Mouse (Mus musculus) liver, adult 2 months (tissue): ENCODE data around the gene Iba57. TPM values are rescaled to one million over a fixed set of nuclear protein-coding genes. Genes with fewer than 3 reads are reported as not detected.

Source experiments
- DNase-seq: peaks from one replicate; pipeline ENCODE4 v3.0.0-alpha.2; 2011; ENCODE audit warnings: low read depth, low spot score; ENCODE audit errors: extremely low read depth
- H3K27ac ChIP-seq: fragments of 200-500 bp; replicated peaks from 2 replicates; pipeline ENCODE4 v1.5.1; 2012; ENCODE audit warnings: low read depth, mild to moderate bottlenecking, control low read depth, inconsistent platforms, low read length; ENCODE audit not compliant: insufficient read depth
- H3K27me3 ChIP-seq: fragments of 200-500 bp; 2 replicates; pipeline ENCODE4 v1.6.1; 2012; ENCODE audit warnings: mild to moderate bottlenecking, moderate library complexity, low read length, inconsistent platforms; ENCODE audit not compliant: control insufficient read depth, insufficient read depth
- H3K36me3 ChIP-seq: fragments of 200-500 bp; 2 replicates; pipeline ENCODE4 v1.6.1; 2012; ENCODE audit warnings: low read length, inconsistent platforms; ENCODE audit not compliant: control insufficient read depth, insufficient read depth
- H3K4me1 ChIP-seq: fragments of 200-500 bp; 2 replicates; pipeline ENCODE4 v1.6.1; 2011; ENCODE audit warnings: low read length; ENCODE audit not compliant: control insufficient read depth, insufficient read depth
- H3K4me3 ChIP-seq: fragments of 200-500 bp; 2 replicates; pipeline ENCODE4 v1.5.1; 2011; ENCODE audit warnings: low read depth, mild to moderate bottlenecking, control low read depth, low read length, moderate library complexity; ENCODE audit not compliant: insufficient read depth
- H3K79me2 ChIP-seq: fragments of 200-500 bp; 2 replicates; pipeline ENCODE4 v1.6.1; 2012; ENCODE audit warnings: inconsistent platforms, mild to moderate bottlenecking, low read length, moderate library complexity; ENCODE audit not compliant: control insufficient read depth, insufficient read depth
- H3K9ac ChIP-seq: fragments of 200-500 bp; 2 replicates; pipeline ENCODE4 v1.6.1; 2012; ENCODE audit warnings: low read depth, mild to moderate bottlenecking, control low read depth, inconsistent platforms, low read length
- CTCF ChIP-seq: fragments of 200-500 bp; IDR thresholded peaks from 2 replicates; pipeline ENCODE4 v1.5.1; 2011; ENCODE audit warnings: low read depth, low read length, control low read depth
- POLR2A ChIP-seq: fragments of 200-500 bp; IDR thresholded peaks from 2 replicates; pipeline ENCODE4 v1.6.1; 2011; ENCODE audit warnings: low read length, control low read depth; ENCODE audit not compliant: insufficient read depth; ENCODE audit errors: extremely low read depth
- WGBS: fragments of 180-500 bp; shearing (Covaris S2); methylation state at CpG from one replicate; pipeline ENCODE4 v1.1.7; 2018; 5-methylcytosine and 5-hydroxymethylcytosine counted together
- polyA plus RNA-seq: library from polyadenylated mRNA; depleted of rRNA; stranded (reverse); fragments of >200 nt; gene quantifications from 2 replicates; pipeline ENCODE4 v1.2.3, GENCODE M21; 2012; rRNA removed
- total RNA-seq: library from RNA; depleted of rRNA; stranded (reverse); fragments of >200 nt; gene quantifications from 2 replicates; pipeline ENCODE4 v1.2.3, GENCODE M21; 2014; rRNA removed

The Iba57 gene
- total and polyA plus RNA-seq, 2 experiments = 5.3 to 7.3 TPM

- no peak for DNase-seq
- Histone ChIP-seq H3K36me3 (no peaks in the 10 kb centered on the region), H3K4me3 (no peak overlapping the region), H3K9ac (no peak overlapping the region), H3K4me1 (no peaks in the 10 kb centered on the region), H3K27me3 (peaks cover 16% of the 10 kb centered on the region), H3K79me2 (no peaks in the 10 kb centered on the region), H3K27ac (no peak overlapping the region)
- 9% methylated on average over 35 of the region's 35 CpGs for WGBS
- no peak for TF ChIP-seq POLR2A
- TF ChIP-seq CTCF = no peak
These were observed 29.1 kb downstream of the Iba57 start for GRCm38 (mm10) chr11:59134373-59134997.

GRCm38 (mm10) chr11:59132065-59132464, 31.5 kb downstream of the Iba57 start:
- no peak overlapping the region for H3K27ac ChIP-seq
- WGBS = 79% methylated on average over 3 of the region's 3 CpGs
- DNase-seq = no peak
- no peaks in the 10 kb centered on the region for H3K36me3 ChIP-seq
- no peak overlapping the region for H3K4me3 ChIP-seq
- H3K9ac ChIP-seq = no peak overlapping the region
- TF ChIP-seq CTCF = no peak
- TF ChIP-seq POLR2A = no peak
- no peaks in the 10 kb centered on the region for H3K79me2 ChIP-seq
- no peaks in the 10 kb centered on the region for H3K4me1 ChIP-seq
- H3K27me3 ChIP-seq = peaks cover 16% of the 10 kb centered on the region

GRCm38 (mm10) chr11:59131348-59131919, 32.1 kb downstream of the Iba57 start:
- no peaks in the 10 kb centered on the region for H3K36me3 ChIP-seq
- DNase-seq = no peak
- no peak overlapping the region for H3K27ac ChIP-seq
- peaks cover 16% of the 10 kb centered on the region for H3K27me3 ChIP-seq
- TF ChIP-seq POLR2A (no peak), CTCF (no peak)
- WGBS = 69% methylated on average over 18 of the region's 18 CpGs
- H3K4me3 ChIP-seq = no peak overlapping the region
- H3K79me2 ChIP-seq = no peaks in the 10 kb centered on the region
- no peak overlapping the region for H3K9ac ChIP-seq
- no peaks in the 10 kb centered on the region for H3K4me1 ChIP-seq

DNA sequence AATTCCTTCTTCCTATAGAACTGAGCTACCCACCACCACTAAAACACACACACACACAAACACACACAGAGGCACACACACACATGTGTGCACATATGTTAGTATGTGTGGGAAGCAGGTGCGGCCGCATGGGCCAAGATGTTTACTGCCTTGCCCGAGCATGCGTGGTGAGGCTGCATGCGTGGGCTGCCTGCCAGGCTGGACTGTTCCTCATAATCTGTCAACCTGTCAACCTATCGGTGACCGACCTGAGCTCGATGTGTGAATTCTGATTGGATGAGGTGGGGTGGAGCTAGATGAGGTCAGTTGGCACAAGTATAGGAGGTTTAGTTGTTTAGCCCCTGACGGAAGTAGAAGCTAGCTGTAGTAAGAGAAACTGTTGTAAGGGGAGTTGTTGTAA, 32.8 kb downstream of the Iba57 start:
- H3K4me1 ChIP-seq = no peaks in the 10 kb centered on the region
- H3K27ac ChIP-seq = no peak overlapping the region
- H3K9ac ChIP-seq = no peak overlapping the region
- DNase-seq = no peak
- H3K4me3 ChIP-seq = no peak overlapping the region
- no peaks in the 10 kb centered on the region for H3K36me3 ChIP-seq
- no peaks in the 10 kb centered on the region for H3K79me2 ChIP-seq
- H3K27me3 ChIP-seq = peaks cover 12% of the 10 kb centered on the region
- 80% methylated on average over 9 of the region's 9 CpGs for WGBS
- TF ChIP-seq POLR2A (no peak), CTCF (no peak)

GRCm38 (mm10) chr11:59105945-59106344, 57.6 kb downstream of the Iba57 start:
- no peak for DNase-seq
- no peak for TF ChIP-seq CTCF
- TF ChIP-seq POLR2A = no peak
- Histone ChIP-seq H3K9ac (no peak overlapping the region), H3K4me1 (no peaks in the 10 kb centered on the region), H3K27me3 (no peaks in the 10 kb centered on the region), H3K79me2 (no peaks in the 10 kb centered on the region), H3K27ac (no peak overlapping the region), H3K36me3 (no peaks in the 10 kb centered on the region), H3K4me3 (no peak overlapping the region)
- WGBS = 93% methylated on average over 5 of the region's 5 CpGs

Other genes with a start within 250 kb of the Iba57 start
- gene Btnl10, start 245.8 kb downstream of the Iba57 start, total RNA-seq = not detected in 2 replicates
- gene Btnl10, start 245.8 kb downstream of the Iba57 start, polyA plus RNA-seq = not detected in 2 replicates
- 63.7 and 78.6 TPM in 2 replicates for gene Rnf187, start 224.8 kb downstream of the Iba57 start, total RNA-seq
- gene Rnf187, start 224.8 kb downstream of the Iba57 start, polyA plus RNA-seq = 122 and 134 TPM in 2 replicates
- 0.37 and 1.1 TPM in 2 replicates for gene Hist3h2ba, start 214.8 kb downstream of the Iba57 start, total RNA-seq
- not detected in 2 replicates for gene Hist3h2ba, start 214.8 kb downstream of the Iba57 start, polyA plus RNA-seq
- 7.8 and 8.1 TPM in 2 replicates for gene Hist3h2a, start 209.1 kb downstream of the Iba57 start, total RNA-seq
- gene Hist3h2a, start 209.1 kb downstream of the Iba57 start, polyA plus RNA-seq = 2.0 and 2.7 TPM in 2 replicates
- under 0.01 TPM in 1 of 2 replicates, not detected in the other for gene Trim17, start 209.1 kb downstream of the Iba57 start, total RNA-seq
- 0.04 TPM in 2 replicates for gene Trim17, start 209.1 kb downstream of the Iba57 start, polyA plus RNA-seq
- 12.4 and 13.4 TPM in 2 replicates for gene Trim11, start 185.6 kb downstream of the Iba57 start, total RNA-seq
- 14.4 and 22.4 TPM in 2 replicates for gene Trim11, start 185.6 kb downstream of the Iba57 start, polyA plus RNA-seq
- 0.07 and 0.83 TPM in 2 replicates for gene Obscn, start 27.3 kb downstream of the Iba57 start, total RNA-seq
- gene Obscn, start 27.3 kb downstream of the Iba57 start, polyA plus RNA-seq = 0.02 and 0.07 TPM in 2 replicates
- gene Gjc2, start 19.5 kb upstream of the Iba57 start, total RNA-seq = 0.40 and 0.46 TPM in 2 replicates
- 0.66 and 0.76 TPM in 2 replicates for gene Gjc2, start 19.5 kb upstream of the Iba57 start, polyA plus RNA-seq
- 46.2 and 48.3 TPM in 2 replicates for gene Guk1, start 28.5 kb upstream of the Iba57 start, total RNA-seq
- gene Guk1, start 28.5 kb upstream of the Iba57 start, polyA plus RNA-seq = 48.7 and 69.7 TPM in 2 replicates
- gene Mrpl55, start 38.7 kb upstream of the Iba57 start, total RNA-seq = 25.1 and 28.1 TPM in 2 replicates
- 26.2 and 37.7 TPM in 2 replicates for gene Mrpl55, start 38.7 kb upstream of the Iba57 start, polyA plus RNA-seq
- gene 2310033P09Rik, start 44.6 kb upstream of the Iba57 start, total RNA-seq = 2.6 and 3.2 TPM in 2 replicates
- 8.5 and 9.2 TPM in 2 replicates for gene 2310033P09Rik, start 44.6 kb upstream of the Iba57 start, polyA plus RNA-seq
- gene Arf1, start 64.5 kb upstream of the Iba57 start, total RNA-seq = 194 and 214 TPM in 2 replicates
- gene Arf1, start 64.5 kb upstream of the Iba57 start, polyA plus RNA-seq = 319 and 336 TPM in 2 replicates
- gene Wnt3a, start 127.0 kb upstream of the Iba57 start, total RNA-seq = not detected in 2 replicates
- not detected in 2 replicates for gene Wnt3a, start 127.0 kb upstream of the Iba57 start, polyA plus RNA-seq
- gene Wnt9a, start 143.2 kb upstream of the Iba57 start, total RNA-seq = 0.13 and 0.37 TPM in 2 replicates
- 0.46 TPM in 2 replicates for gene Wnt9a, start 143.2 kb upstream of the Iba57 start, polyA plus RNA-seq
- not detected in 2 replicates for gene Prss38, start 211.9 kb upstream of the Iba57 start, total RNA-seq
- not detected in 2 replicates for gene Prss38, start 211.9 kb upstream of the Iba57 start, polyA plus RNA-seq